Mouse (Mus musculus) heart, embryonic 14.5 days (tissue): ENCODE data around the gene Cd79b. TPM values are rescaled to one million over a fixed set of nuclear protein-coding genes. Genes with fewer than 3 reads are reported as not detected.
A peak's percentile ranks its signal among the peaks of the same experiment; 100 is the strongest.

ENCODE experiments used
- ATAC-seq: fragments of 200-750 bp; cut with Nextera tagmentation; 2 replicates; pipeline ENCODE4 v1.8.0; 2017; ENCODE audit warnings: low read depth, moderate TSS enrichment; ENCODE audit not compliant: insufficient number of reproducible peaks, insufficient read depth, low FRiP score
- H3K27ac ChIP-seq, 2 experiments: fragments of 200-500 bp in 1 of 2; fragments of 300-500 bp in 1 of 2; sonication (generic) in 1 of 2; replicated peaks in 1 of 2; 2 replicates each; pipeline ENCODE4 v1.5.1; 2012 to 2014; ENCODE audit warnings: low read depth in 2 of 2, low read length in 2 of 2, control low read depth in 1 of 2, mild to moderate bottlenecking in 1 of 2, mixed read lengths in 1 of 2; ENCODE audit not compliant: control insufficient read depth in 1 of 2, insufficient read depth in 1 of 2
- H3K27me3 ChIP-seq: fragments of 300-500 bp; sonication (generic); 2 replicates; pipeline ENCODE4 v1.6.1; 2014; ENCODE audit warnings: mild to moderate bottlenecking, low read length, control low read depth; ENCODE audit not compliant: control insufficient read depth, insufficient read depth
- H3K36me3 ChIP-seq: fragments of 300-500 bp; sonication (generic); 2 replicates; pipeline ENCODE4 v1.6.1; 2014; ENCODE audit warnings: mild to moderate bottlenecking, control low read depth, low read length, mixed read lengths; ENCODE audit not compliant: control insufficient read depth, insufficient read depth
- H3K4me1 ChIP-seq, 2 experiments: fragments of 200-500 bp in 1 of 2; fragments of 300-500 bp in 1 of 2; sonication (generic) in 1 of 2; 2 replicates each; pipeline ENCODE4 v1.6.1; 2012 to 2014; ENCODE audit warnings: low read length in 2 of 2, control low read depth in 1 of 2, mixed read lengths in 1 of 2; ENCODE audit not compliant: control insufficient read depth in 2 of 2, insufficient read depth in 2 of 2
- H3K4me2 ChIP-seq: fragments of 300-500 bp; sonication (generic); 2 replicates; pipeline ENCODE4 v1.6.1; 2014; ENCODE audit warnings: mild to moderate bottlenecking, low read length
- H3K4me3 ChIP-seq, 2 experiments: fragments of 200-500 bp in 1 of 2; fragments of 300-500 bp in 1 of 2; sonication (generic) in 1 of 2; 2 replicates each; pipeline ENCODE4 v1.5.1; 2012 to 2014; ENCODE audit warnings: low read length in 2 of 2, mild to moderate bottlenecking in 2 of 2, control low read depth in 1 of 2, low read depth in 1 of 2, moderate library complexity in 1 of 2; ENCODE audit not compliant: control insufficient read depth in 1 of 2, insufficient read depth in 1 of 2
- H3K9ac ChIP-seq: fragments of 300-500 bp; sonication (generic); 2 replicates; pipeline ENCODE4 v1.6.1; 2014; ENCODE audit warnings: mild to moderate bottlenecking, low read length
- H3K9me3 ChIP-seq: fragments of 300-500 bp; sonication (generic); 2 replicates; pipeline ENCODE4 v1.6.1; 2016; ENCODE audit warnings: low read length, control low read depth; ENCODE audit not compliant: control insufficient read depth
- WGBS: fragments of 180-500 bp; shearing (Covaris S2); extraction: QIAGEN DNeasy Blood & Tissue Kit; methylation state at CpG from one replicate; pipeline ENCODE4 v1.1.7; 2014; 5-methylcytosine and 5-hydroxymethylcytosine counted together
- polyA plus RNA-seq: library from polyadenylated mRNA; unstranded; fragments of >200 nt; fragmentation: Nextera tagmentation; extraction: Ambion mirVana; gene quantifications from 2 replicates; pipeline ENCODE4 v1.2.1, GENCODE M21; 2014

The Cd79b gene
- polyA plus RNA-seq, 1 experiment from 2014 or later = 0.95 TPM

GRCm38 (mm10) chr11:106306758-106307157 is 7.8 kb downstream of the Cd79b start:
- WGBS = 86% methylated on average over 9 of the region's 9 CpGs
- Histone ChIP-seq H3K4me1 (no peaks in the 10 kb centered on the region; a peak in 1 of 4 replicates), H3K4me2 (no peak overlapping the region), H3K27ac (no peak overlapping the region), H3K27me3 (no peaks in the 10 kb centered on the region), H3K9ac (no peak overlapping the region), H3K36me3 (no peaks in the 10 kb centered on the region), H3K9me3 (no peaks in the 10 kb centered on the region), H3K4me3 (no peak overlapping the region)
- ATAC-seq = no peak

DNA sequence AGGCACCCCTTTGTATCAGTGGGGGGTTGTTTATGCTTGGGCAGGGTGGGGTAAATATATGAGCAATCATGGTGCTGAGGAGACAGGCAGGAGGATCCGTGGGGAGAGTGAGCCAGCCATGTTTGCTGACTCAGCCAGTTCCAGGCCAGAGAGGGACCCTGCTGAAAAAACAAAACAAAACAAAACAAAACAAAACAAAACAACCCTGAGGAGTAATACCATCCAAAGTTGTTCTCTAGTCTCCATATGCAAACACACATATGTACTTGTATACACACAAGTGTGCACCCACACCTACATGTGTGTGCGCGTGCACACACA is 8.5 kb downstream of the Cd79b start:
- Histone ChIP-seq H3K36me3 (no peaks in the 10 kb centered on the region), H3K4me2 (no peak overlapping the region), H3K27ac (no peak overlapping the region), H3K9ac (no peak overlapping the region), H3K4me1 (no peaks in the 10 kb centered on the region; a peak in 1 of 4 replicates), H3K4me3 (no peak overlapping the region), H3K9me3 (no peaks in the 10 kb centered on the region), H3K27me3 (no peaks in the 10 kb centered on the region)
- no peak for ATAC-seq
- 77% methylated on average over 3 of the region's 3 CpGs for WGBS

DNA sequence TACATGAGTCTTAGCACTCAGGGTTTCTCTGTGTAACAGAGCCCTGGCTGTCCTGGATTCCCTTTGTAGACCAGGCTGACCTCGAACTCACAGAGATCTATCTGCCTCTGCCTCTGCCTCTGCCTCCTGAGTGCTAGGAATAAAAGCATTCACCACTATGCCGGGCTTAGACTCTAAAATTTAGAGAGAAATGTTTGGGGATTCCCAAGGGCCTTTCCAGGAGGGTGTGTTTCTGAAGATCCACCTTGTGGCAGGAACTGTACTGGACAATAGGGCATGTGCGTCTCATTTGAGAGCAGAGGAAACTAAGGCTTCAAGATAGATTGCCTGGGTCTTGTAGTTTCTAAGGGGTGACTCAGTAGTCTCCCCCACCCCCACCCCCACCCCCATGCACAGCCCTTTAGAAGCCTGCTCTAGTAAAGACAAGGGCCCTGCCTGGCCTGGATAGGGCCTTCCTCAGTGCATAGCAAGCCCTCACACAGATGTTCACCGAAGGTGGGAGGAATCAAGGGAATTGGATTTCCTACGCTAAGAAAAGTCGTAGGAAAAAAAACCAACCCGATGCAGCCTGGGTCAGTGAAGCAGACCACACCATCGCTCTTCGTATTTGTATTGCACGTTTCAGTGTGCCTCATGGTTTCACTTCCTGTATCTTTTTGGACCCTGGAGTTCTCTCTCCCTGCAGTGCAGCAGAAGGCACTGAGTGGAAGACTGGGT is 9.1 kb downstream of the Cd79b start:
- no peak overlapping the region for H3K4me2 ChIP-seq
- no peak for ATAC-seq
- no peaks in the 10 kb centered on the region for H3K27me3 ChIP-seq
- H3K36me3 ChIP-seq = no peaks in the 10 kb centered on the region
- H3K4me3 ChIP-seq = no peak overlapping the region
- no peaks in the 10 kb centered on the region for H3K9me3 ChIP-seq
- WGBS = 77% methylated on average over 10 of the region's 10 CpGs
- no peaks in the 10 kb centered on the region; a peak in 1 of 4 replicates for H3K4me1 ChIP-seq
- H3K9ac ChIP-seq = no peak overlapping the region
- H3K27ac ChIP-seq = no peak overlapping the region

DNA sequence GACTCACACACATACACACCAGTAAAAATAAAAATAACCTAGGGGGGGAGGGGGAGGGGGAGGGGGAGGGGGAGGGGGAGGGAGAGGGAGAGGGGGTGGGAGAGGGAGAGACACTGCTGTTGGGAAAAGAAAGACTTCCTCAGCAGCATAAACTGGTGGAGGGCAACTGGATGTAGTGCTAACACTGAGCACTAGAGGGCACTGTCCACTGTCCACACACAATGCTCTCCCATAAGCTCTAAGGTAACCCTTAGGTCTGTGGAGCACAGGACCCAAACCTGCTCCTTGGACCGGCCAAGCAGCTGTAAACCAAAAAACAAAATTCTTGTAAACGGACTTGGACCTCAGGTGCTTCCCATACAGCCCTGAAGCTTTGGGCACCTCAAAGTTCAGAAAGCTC is 11.9 kb downstream of the Cd79b start:
- H3K4me3 ChIP-seq = no peak overlapping the region
- no peaks in the 10 kb centered on the region for H3K36me3 ChIP-seq
- H3K27me3 ChIP-seq = no peaks in the 10 kb centered on the region
- no peaks in the 10 kb centered on the region for H3K4me1 ChIP-seq
- 15% methylated on average over 2 of the region's 2 CpGs for WGBS
- ATAC-seq = peak; percentile 68; the same call in 1 of the 2 replicates
- H3K9ac ChIP-seq = no peak overlapping the region
- H3K9me3 ChIP-seq = no peaks in the 10 kb centered on the region
- no peak overlapping the region for H3K4me2 ChIP-seq
- H3K27ac ChIP-seq = no peak overlapping the region

DNA sequence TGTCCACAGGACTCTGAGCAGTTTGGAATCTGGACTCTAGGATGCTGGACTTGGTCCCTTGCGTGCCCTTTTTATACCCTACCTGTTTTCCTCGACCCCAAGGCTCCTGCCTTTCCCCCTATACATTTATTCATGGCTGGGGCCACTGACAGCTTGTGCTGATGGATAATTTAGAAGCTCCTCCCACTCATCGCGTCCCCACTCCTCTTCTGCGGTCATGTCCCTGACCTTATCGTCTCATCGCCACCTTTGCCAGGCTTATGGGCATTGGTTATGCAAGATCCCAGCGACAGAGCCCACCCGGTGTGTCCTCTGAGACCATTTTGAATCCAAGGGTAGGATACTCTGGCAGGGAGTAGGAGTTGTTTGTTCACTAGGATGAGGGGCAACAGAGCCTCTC is 12.8 kb downstream of the Cd79b start, which contains the start of gene Gh:
Gene Gh (minus strand): TSS at position 101 of the 400 bp plus-strand sequence.
- no peaks in the 10 kb centered on the region for H3K36me3 ChIP-seq

DNA sequence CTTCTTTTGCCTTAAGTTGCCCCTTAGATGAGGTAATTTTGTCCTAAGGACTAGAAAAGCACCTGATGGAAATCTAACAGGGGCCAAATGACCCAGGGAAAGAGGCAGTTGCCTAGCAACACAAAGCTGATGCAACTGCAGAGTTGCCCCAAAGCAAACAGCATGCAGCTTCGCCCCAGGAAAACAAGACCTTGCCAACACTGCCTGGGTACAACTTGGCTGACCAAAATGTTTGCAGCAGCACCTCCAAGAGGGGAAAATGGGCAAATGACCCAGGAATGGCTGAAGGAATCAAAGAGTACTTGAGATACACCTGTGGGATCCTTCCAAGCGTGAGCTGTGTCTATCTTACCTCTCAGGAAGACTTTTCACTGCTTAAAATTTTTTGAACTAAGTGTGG is 22.7 kb downstream of the Cd79b start:
- Histone ChIP-seq H3K9me3 (no peaks in the 10 kb centered on the region), H3K4me1 (peaks cover 3 to 6% of the 10 kb centered on the region in 2 experiments; a peak in 2 of 4 replicates), H3K9ac (no peak overlapping the region), H3K27me3 (no peaks in the 10 kb centered on the region), H3K4me2 (no peak overlapping the region), H3K4me3 (no peak overlapping the region), H3K27ac (no peak overlapping the region), H3K36me3 (no peaks in the 10 kb centered on the region)
- ATAC-seq = no peak
- 96% methylated on average over 2 of the region's 2 CpGs for WGBS

More for the DNA sequence above, 12.8 kb downstream of the Cd79b start, which contains the start of gene Gh:
- WGBS = 75% methylated on average over 9 of the region's 9 CpGs
- no peak within 1 kb of the TSS for H3K9ac ChIP-seq
- no peak within 1 kb of the TSS for H3K4me2 ChIP-seq
- H3K4me1 ChIP-seq = no peaks in the 10 kb centered on the region
- H3K9me3 ChIP-seq = no peaks in the 10 kb centered on the region
- H3K4me3 ChIP-seq = no peak within 1 kb of the TSS
- no peak for ATAC-seq
- no peak within 1 kb of the TSS for H3K27ac ChIP-seq
- no peaks in the 10 kb centered on the region for H3K27me3 ChIP-seq

GRCm38 (mm10) chr11:106290376-106290775 is 24.2 kb downstream of the Cd79b start:
- Histone ChIP-seq H3K9ac (no peak overlapping the region), H3K4me3 (no peak overlapping the region), H3K36me3 (no peaks in the 10 kb centered on the region), H3K4me2 (no peak overlapping the region), H3K27ac (no peak overlapping the region), H3K27me3 (no peaks in the 10 kb centered on the region), H3K9me3 (no peaks in the 10 kb centered on the region), H3K4me1 (peaks cover 3 to 6% of the 10 kb centered on the region in 2 experiments; a peak in 2 of 4 replicates)
- WGBS = 95% methylated on average over 5 of the region's 5 CpGs
- no peak for ATAC-seq

DNA sequence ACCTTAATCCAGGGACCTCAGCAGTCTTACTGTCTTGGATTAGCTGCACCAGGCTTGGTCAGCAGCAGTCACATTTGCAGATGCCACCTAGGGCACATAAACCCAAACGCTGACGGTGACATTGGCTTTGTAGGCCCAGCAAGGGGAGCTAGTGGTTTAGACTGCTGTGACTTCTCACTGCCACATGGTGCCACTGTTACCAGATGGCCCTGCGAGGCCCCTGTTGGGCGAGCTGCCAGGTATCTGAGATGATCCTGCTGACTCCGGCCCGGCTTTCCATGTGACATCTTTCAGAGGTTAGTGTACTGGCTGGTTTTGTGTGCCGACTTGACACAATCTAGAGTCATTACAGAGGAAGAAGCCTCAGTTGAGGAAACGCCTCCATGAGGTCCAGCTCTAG is 25.2 kb downstream of the Cd79b start:
- peak; percentile 54 for ATAC-seq
- H3K27ac ChIP-seq = no peak overlapping the region
- 21% methylated on average over 8 of the region's 8 CpGs for WGBS

More for the DNA sequence above, 25.2 kb downstream of the Cd79b start:
- no peak overlapping the region for H3K4me2 ChIP-seq
- H3K9me3 ChIP-seq = no peaks in the 10 kb centered on the region
- H3K27me3 ChIP-seq = no peaks in the 10 kb centered on the region
- no peak overlapping the region for H3K4me3 ChIP-seq
- H3K36me3 ChIP-seq = no peaks in the 10 kb centered on the region
- H3K9ac ChIP-seq = no peak overlapping the region
- peaks cover 3 to 6% of the 10 kb centered on the region in 2 experiments; a peak in 2 of 4 replicates for H3K4me1 ChIP-seq
